Mouse (Mus musculus) kidney, adult 2 months (tissue): ENCODE results near the gene Pidd1. TPM values are rescaled to one million over a fixed set of nuclear protein-coding genes. Genes with fewer than 3 reads are reported as not detected.
A peak's percentile ranks its signal among the peaks of the same experiment; 100 is the strongest.

Source experiments
- DNase-seq: peaks from one replicate; pipeline ENCODE4 v3.0.0; 2021
- H3K27ac ChIP-seq: fragments of 200-500 bp; 2 replicates; pipeline ENCODE4 v1.5.1; 2012; ENCODE audit warnings: low read depth, low read length, control low read depth, inconsistent platforms; ENCODE audit not compliant: insufficient read depth
- H3K27me3 ChIP-seq: fragments of 200-500 bp; replicated peaks from 2 replicates; pipeline ENCODE4 v1.6.1; 2012; ENCODE audit warnings: mild to moderate bottlenecking, moderate library complexity, low read length, inconsistent platforms; ENCODE audit not compliant: control insufficient read depth, insufficient read depth
- H3K36me3 ChIP-seq: fragments of 200-500 bp; 2 replicates; pipeline ENCODE4 v1.6.1; 2012; ENCODE audit warnings: mild to moderate bottlenecking, moderate library complexity, low read length, inconsistent platforms; ENCODE audit not compliant: control insufficient read depth, insufficient read depth
- H3K4me1 ChIP-seq: fragments of 200-500 bp; 2 replicates; pipeline ENCODE4 v1.6.1; 2011; ENCODE audit warnings: low read length; ENCODE audit not compliant: control insufficient read depth, insufficient read depth
- H3K4me3 ChIP-seq: fragments of 200-500 bp; 2 replicates; pipeline ENCODE4 v1.5.1; 2011; ENCODE audit warnings: mild to moderate bottlenecking, low read depth, low read length, control low read depth; ENCODE audit not compliant: insufficient read depth
- CTCF ChIP-seq: fragments of 200-500 bp; conservative IDR thresholded peaks from 2 replicates; pipeline ENCODE4 v1.5.1; 2011; ENCODE audit warnings: low read depth, mild to moderate bottlenecking, control low read depth, low read length, moderate library complexity, mixed read lengths; ENCODE audit not compliant: insufficient read depth, insufficient read length
- POLR2A ChIP-seq: fragments of 200-500 bp; IDR thresholded peaks from one replicate; pipeline ENCODE4 v1.6.1; 2011; ENCODE audit warnings: low read depth, low read length, control low read depth
- WGBS: fragments of 180-500 bp; shearing (Covaris S2); methylation state at CpG from one replicate; pipeline ENCODE4 v1.1.7; 2018; 5-methylcytosine and 5-hydroxymethylcytosine counted together
- polyA plus RNA-seq: library from polyadenylated mRNA; depleted of rRNA; stranded (reverse); fragments of >200 nt; gene quantifications from 2 replicates; pipeline ENCODE4 v1.2.3, GENCODE M21; 2012

Pidd1 gene
- polyA plus RNA-seq, 1 experiment = 4.5 TPM

GRCm38 (mm10) chr7:141484186-141485120 lies 40.6 kb upstream of the Pidd1 start:
- DNase-seq = no peak
- H3K27me3 ChIP-seq = no peaks in the 10 kb centered on the region
- no peak overlapping the region for H3K27ac ChIP-seq
- peaks cover 11% of the 10 kb centered on the region for H3K4me1 ChIP-seq
- TF ChIP-seq POLR2A = no peak
- TF ChIP-seq CTCF = no peak
- H3K36me3 ChIP-seq = no peaks in the 10 kb centered on the region
- no peak overlapping the region for H3K4me3 ChIP-seq
- 80% methylated on average over 5 of the region's 5 CpGs for WGBS

- WGBS = 75% methylated on average over 6 of the region's 6 CpGs
- H3K27ac ChIP-seq = no peak overlapping the region
- no peaks in the 10 kb centered on the region for H3K36me3 ChIP-seq
- DNase-seq = no peak
- no peak overlapping the region for H3K4me3 ChIP-seq
- peaks cover 11% of the 10 kb centered on the region for H3K4me1 ChIP-seq
- no peak for TF ChIP-seq CTCF
- no peak for TF ChIP-seq POLR2A
- no peaks in the 10 kb centered on the region for H3K27me3 ChIP-seq
These were observed 39.4 kb upstream of the Pidd1 start for GRCm38 (mm10) chr7:141483114-141483653.

GRCm38 (mm10) chr7:141482531-141483024 lies 38.8 kb upstream of the Pidd1 start:
- Histone ChIP-seq H3K27ac (no peak overlapping the region), H3K4me1 (peaks cover 14% of the 10 kb centered on the region), H3K27me3 (no peaks in the 10 kb centered on the region), H3K4me3 (peak overlapping the region; percentile 44; the same call in 1 of the 2 replicates), H3K36me3 (no peaks in the 10 kb centered on the region)
- 35% methylated on average over 11 of the region's 11 CpGs for WGBS
- no peak for TF ChIP-seq CTCF
- TF ChIP-seq POLR2A = no peak
- DNase-seq = no peak

- no peak overlapping the region for H3K27ac ChIP-seq
- no peaks in the 10 kb centered on the region for H3K36me3 ChIP-seq
- H3K4me1 ChIP-seq = peaks cover 22% of the 10 kb centered on the region
- no peaks in the 10 kb centered on the region for H3K27me3 ChIP-seq
- 4% methylated on average over 81 of the region's 81 CpGs for WGBS
- H3K4me3 ChIP-seq = peak overlapping the region; percentile 44; the same call in 1 of the 2 replicates
- TF ChIP-seq CTCF = peak; percentile 40; the same call in 1 of the 2 replicates
- TF ChIP-seq POLR2A = no peak
- peak; percentile 59 for DNase-seq
These were observed 37.9 kb upstream of the Pidd1 start for GRCm38 (mm10) chr7:141481498-141482401.

GRCm38 (mm10) chr7:141480842-141481497 lies 37.1 kb upstream of the Pidd1 start:
- no peak overlapping the region for H3K4me3 ChIP-seq
- 14% methylated on average over 10 of the region's 10 CpGs for WGBS

GRCm38 (mm10) chr7:141478270-141478748 lies 34.5 kb upstream of the Pidd1 start:
- Histone ChIP-seq H3K4me1 (peaks cover 31% of the 10 kb centered on the region), H3K36me3 (no peaks in the 10 kb centered on the region), H3K27me3 (no peaks in the 10 kb centered on the region), H3K4me3 (no peak overlapping the region), H3K27ac (peak overlapping the region; percentile 98)
- WGBS = 58% methylated on average over 5 of the region's 5 CpGs
- no peak for TF ChIP-seq POLR2A
- no peak for TF ChIP-seq CTCF
- no peak for DNase-seq

More at GRCm38 (mm10) chr7:141480842-141481497, 37.1 kb upstream of the Pidd1 start:
- Histone ChIP-seq H3K27me3 (no peaks in the 10 kb centered on the region), H3K36me3 (no peaks in the 10 kb centered on the region), H3K4me1 (peaks cover 22% of the 10 kb centered on the region), H3K27ac (no peak overlapping the region)
- DNase-seq = peak; percentile 83
- TF ChIP-seq CTCF (peak; percentile 97), POLR2A (no peak)
